Mouse (Mus musculus) heart, adult 8-10 months (tissue): ENCODE measurements around the gene Ptprm. TPM values are rescaled to one million over a fixed set of nuclear protein-coding genes. Genes with fewer than 3 reads are reported as not detected.

Experiments used
- DNase-seq: peaks from one replicate; pipeline ENCODE4 v3.0.0; 2022; ENCODE audit warnings: low spot score
- total RNA-seq, 4 experiments: library from RNA; stranded (reverse); gene quantifications; 2 replicates each; pipeline ENCODE4 v1.2.4; 2022

The Ptprm gene
- total RNA-seq, 4 experiments from 2014 or later = 82.4 to 102 (median 88.8) TPM

- DNase-seq = no peak
These were observed 624.3 kb downstream of the Ptprm start for GRCm38 (mm10) chr17:66729979-66730378.

DNA sequence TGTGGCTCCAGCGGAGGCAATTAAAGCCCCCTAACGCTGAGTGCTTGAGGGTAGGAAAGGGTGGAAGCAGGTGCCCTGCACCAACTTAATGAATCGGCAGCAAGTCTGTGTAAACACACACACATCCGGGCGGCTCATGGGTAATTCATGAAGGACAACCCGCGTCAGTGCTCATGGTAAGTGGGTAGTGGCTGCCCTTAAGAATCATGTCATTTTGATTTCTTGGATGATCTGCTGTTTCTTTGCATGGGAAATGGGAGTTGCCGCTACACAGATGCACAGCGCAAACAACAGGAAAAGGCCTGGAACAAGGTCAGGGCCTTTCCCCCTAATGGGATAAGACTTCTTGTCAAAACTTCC lies 633.3 kb downstream of the Ptprm start:
- DNase-seq = no peak

DNA sequence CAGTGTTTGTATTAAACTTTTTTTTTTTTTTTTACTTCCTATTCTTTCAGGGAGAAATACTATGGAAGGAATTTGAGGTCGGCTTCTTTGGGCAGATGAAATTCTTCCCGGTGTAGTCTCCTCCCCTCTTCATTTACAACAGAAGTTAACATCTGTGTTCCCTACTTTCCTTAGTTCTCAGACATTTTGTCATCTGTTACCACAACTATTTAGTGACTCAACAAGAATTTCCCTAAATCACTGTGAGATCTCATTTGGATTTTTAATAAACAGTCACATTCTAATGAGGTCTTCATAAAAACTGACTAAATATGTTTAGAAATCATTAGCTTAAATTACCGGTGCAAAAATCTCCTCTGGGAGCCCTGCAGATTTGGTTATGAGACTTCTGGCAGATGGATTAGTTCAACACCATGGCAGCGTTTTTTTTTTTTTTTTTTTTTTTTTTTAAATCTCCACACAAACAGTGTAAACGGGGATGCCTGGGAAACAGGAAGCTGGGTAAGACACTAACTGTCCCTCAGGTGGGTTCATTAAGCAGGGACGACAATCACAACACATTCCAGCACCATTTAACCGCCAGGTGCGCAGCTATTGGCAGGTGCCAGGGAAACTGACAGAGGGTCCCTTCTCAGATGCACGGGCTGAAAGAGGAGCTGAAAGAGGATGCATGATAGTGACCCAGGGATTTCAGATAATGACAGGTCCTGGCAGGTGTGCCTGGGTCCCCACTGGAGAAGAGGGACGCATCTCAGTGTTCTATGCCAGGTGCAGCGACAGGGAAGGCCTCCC lies 633.9 kb downstream of the Ptprm start:
- no peak for DNase-seq

DNA sequence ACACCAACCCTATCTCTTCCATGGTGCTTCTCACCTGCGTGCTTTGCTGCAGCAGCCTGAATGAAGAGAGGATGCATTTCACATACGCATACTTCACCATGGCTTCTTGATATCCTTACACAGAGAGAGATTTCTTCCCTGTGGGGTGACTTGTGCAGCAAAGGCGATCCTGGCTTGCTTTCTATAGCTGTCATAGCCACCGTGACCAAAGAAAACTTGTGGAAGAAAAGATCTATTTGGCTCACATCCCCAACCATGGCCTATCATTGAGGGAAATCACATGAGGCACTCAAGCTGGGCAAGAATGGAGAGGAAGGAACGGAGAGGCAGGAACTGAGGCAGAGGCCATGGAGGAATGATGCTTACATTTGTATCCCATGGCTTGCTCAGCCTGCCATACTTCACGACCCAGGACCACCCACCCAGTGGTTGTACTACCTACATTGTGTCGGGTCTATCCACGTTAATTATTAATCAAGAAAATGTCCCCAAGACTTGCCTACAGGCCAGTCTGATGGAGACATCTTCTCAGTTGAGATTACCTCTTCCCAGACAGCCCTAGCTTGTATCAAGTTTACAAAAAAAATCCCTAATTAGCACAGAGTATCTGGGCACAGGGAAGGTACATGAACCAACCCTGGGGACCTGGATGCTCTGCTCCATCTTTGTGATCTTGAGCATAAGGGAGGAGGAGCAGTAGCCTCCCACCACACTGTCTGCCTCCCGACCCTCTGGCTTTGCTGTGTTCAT lies 641.6 kb downstream of the Ptprm start:
- DNase-seq = no peak

DNA sequence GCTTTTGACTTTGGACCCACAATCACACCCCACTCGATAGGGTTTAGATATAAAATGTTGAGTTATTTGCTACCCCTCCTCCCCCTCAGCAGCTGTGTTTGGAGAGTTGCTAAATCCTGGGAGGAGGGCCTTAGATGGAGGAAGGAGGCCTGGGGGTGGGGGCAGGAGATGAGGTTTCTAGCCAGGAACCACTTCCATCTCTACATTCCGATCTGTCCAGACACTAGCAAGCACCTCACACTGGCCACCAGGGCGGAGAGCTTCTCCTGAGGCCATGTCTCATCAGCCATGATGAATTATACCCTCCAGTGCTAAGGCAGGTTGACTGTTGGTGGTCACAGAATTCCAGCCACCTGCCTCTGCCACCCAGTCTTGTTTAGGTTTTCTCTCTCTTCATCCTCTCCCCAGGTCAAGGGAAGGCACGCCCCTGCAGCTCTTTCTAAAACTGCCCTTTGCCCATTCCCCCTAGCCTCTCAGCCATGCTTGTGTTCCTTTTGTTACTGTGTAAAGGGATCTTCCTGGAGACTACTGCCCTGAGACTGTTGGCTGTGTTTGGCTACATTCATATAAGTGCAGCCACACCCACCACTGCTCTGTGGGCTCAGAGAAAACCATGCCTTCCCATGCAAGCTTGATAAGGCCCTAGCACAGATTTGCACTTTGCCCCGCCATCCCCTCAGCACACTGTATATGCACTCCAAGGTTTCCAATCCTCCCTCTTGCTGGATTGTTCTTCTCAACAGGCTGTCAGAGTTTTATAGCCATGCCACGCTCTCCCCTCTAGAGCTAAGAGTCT lies 642.8 kb downstream of the Ptprm start:
- no peak for DNase-seq

GRCm38 (mm10) chr17:66710568-66710967 lies 643.7 kb downstream of the Ptprm start:
- no peak for DNase-seq

GRCm38 (mm10) chr17:66708748-66709147 lies 645.5 kb downstream of the Ptprm start:
- DNase-seq = no peak

DNA sequence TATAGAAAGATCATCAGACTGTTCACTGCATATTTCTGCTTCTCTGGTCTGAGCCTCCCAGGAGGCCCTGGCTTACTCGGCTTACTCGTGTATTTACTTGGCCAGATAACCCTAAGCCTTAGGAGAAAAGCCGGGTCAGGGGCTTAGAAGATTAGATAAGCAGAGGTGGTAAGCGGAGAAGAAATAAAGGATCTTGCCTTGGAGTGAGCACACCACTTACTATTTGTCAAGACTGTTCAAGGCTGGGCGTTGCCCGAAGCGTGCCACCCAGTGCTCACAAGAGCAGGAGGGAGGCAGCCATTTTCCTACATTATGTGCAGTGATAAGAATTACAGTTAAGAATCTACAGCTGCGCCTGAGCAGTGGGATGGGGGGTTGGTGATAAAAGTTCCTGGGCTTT lies 646.6 kb downstream of the Ptprm start:
- no peak for DNase-seq

DNA sequence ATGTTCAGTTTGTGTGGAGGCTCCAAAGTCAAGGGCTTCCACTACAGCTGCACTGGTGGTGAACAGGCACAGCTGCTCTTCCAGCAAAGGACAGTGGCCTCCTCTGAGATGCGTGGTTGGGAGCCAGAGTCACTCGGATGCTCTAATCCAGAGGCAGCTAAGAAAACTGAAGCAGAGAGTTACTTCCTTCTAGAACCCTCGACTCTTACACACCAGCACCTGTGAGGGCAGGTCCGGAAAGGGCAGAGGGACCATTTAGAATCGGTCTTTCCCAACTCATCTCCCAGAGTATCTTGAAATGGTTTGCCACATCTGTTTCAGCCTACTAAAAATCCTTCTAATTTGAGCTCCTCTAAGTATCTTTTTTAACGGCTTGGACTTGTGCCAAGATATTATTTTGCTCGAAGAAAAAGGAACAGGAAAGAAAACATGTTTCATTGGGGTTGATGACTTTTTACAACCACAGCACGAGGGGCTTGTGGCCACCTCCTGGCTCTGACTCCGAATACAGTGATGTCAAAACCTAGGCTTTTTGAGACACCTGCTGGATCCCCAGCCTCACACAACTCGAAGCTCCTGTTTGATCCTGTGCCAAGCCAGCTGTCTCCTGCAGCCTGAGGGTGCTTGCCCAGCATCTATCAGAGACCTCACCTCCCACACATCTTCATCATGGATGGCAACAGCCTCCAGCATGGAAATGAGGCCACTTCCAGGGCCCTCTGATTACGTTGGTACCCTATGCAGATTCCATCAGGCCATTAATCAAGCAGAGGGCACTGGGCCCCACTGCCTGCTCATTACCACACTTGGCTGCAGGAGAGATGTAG lies 652.7 kb downstream of the Ptprm start:
- peak; percentile 21 for DNase-seq

DNA sequence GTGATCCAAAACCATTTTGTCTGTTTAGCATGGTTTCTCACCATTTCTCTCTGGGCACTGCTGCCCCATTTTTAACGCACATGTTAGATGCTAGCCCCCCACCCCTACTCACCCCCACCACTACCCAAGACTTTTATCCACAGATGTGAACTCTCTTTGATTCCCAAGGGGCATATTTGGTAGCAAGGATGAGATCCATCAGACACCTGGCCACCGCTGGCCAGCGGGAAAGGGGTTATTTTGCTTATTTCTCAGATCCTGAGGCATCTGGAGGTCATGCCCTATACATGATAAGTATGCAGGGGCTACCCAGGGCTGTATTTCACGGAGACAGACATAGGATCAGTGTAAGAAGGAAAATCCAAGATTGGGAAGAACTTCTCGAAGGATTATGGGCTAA lies 654.4 kb downstream of the Ptprm start:
- DNase-seq = no peak

- no peak for DNase-seq
These were observed 656.6 kb downstream of the Ptprm start for GRCm38 (mm10) chr17:66697650-66698049.

GRCm38 (mm10) chr17:66696531-66697172 lies 657.6 kb downstream of the Ptprm start:
- DNase-seq = no peak

- no peak for DNase-seq
These were observed 659.9 kb downstream of the Ptprm start for GRCm38 (mm10) chr17:66694326-66694725.

DNA sequence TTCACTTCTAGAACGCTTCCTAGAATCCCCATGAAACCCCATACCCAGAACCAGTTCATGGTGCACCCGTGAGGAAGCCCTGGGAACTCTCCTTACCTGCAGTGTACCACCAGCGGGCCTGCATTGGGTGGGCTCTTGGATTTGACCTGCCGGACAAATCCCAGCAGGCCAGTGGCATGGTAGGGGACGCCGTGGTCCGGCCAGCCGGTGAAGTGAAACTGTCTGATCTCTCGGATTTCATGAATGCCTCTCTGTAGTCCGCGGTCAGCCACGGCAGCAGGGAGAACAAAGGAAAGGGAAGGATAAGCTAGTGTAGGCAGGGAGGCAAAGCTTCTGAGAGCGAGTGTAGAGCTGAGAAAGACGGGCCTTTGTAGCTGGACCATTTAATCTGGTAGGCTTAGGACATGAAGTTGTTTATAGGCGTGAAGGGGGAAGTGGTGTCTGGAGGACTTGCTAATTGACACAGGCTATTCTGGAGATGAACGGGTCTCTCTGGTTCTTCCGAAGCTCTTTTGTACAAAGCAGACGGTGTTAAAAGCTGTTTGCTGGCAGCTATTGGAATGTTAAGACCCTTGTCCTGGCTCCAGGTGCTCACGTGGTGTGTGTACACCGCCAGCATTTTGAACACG lies 660.5 kb downstream of the Ptprm start:
- no peak for DNase-seq

- DNase-seq = no peak
These were observed 661.1 kb downstream of the Ptprm start for GRCm38 (mm10) chr17:66692941-66693675.

DNA sequence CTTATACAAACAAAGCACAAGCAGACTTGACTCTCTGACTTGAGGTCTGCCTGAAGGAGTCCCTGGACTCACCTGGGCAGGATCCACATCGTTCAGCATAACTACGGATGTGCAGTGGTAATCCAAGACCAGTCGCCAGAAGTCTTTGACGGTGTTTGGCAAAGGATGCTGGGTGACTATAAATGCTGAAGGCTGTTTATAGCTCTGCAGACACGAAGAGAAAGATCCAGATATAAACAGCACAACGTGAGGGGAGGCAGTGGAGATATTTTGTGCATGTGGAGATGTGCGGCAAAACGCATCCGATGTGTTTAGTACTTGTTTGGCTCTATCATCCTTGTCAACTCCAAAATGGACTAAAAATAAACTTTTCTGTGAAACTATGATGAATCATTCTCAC lies 666.1 kb downstream of the Ptprm start:
- no peak for DNase-seq

- DNase-seq = no peak
These were observed 666.7 kb downstream of the Ptprm start for GRCm38 (mm10) chr17:66687543-66687942.

DNA sequence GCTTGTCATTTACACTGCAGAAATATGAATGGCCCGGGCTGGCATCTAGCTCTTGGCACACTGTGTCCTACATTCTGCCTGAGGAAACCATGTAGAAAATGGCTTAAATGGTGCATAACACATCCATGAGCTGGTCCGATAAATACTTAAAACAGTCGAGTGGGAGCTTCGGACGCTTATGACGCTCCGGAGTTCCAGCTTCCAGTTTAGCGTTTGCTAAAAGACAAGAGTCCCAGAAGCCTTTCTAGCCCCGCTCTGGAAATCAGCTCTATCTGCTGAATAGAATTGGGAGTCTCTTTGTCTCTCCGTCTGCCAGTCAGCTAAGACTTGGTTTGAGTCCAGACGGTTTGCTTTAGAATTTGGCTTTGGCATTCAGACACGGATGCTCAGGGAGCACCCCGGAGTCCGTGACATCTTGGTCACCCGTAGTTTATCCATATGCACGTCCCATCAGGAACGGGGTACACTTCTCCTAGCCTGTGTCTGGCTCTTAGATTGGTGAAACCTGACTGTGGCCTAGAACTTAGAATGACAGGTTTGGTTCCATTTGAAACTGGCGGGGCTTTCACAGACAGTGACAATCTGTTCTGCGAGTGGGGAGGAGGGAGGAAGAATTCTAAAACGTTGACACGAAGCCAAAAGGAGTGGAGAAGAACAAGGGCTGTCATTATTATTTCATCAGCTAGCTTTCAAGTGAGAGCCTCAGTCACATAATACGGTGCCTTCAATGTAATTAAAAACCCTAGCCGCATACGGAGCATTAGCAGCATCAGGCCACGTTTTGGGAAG lies 667.4 kb downstream of the Ptprm start:
- no peak for DNase-seq

DNA sequence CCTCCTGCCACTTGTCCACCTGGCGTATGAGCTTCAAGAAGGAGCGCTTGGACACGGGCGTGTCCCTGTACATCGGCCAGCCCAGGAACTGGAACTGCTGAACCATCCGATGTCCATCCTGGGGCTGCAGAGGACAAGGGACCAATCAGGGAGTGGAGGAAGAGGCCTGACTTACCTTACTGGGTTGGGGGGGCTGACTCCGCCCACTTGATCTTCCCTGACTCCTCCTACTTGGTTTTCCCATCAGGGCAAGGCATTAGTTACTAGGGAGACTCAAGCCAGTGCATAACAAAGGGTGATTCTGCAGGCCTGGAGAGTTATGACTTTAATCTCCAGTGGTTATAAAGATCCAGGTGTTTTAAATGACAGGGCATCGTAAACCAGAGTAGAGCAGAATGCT lies 670.8 kb downstream of the Ptprm start:
- no peak for DNase-seq
